Mouse (Mus musculus) megakaryocyte-erythroid progenitor cell, adult 5 weeks (primary cell): ENCODE results near the gene Bmx. TPM values are rescaled to one million over a fixed set of nuclear protein-coding genes. Genes with fewer than 3 reads are reported as not detected.

Experiments used
- polyA plus RNA-seq: library from polyadenylated mRNA; stranded (reverse); fragments of >175 nt; gene quantifications from 2 replicates; pipeline ENCODE4 v1.2.3, GENCODE M21; 2012

The Bmx gene
- 0.12 and 0.31 TPM in 2 replicates for polyA plus RNA-seq

GRCm38 (mm10) chrX:164258057-164258456 lies at the start of gene Bmx:
TSS of gene Bmx (minus strand) at chrX:164258193.

GRCm38 (mm10) chrX:164269285-164269761 lies 11.3 kb upstream of the Bmx start, which contains the start of gene Pir:
TSS of gene Pir (plus strand) at chrX:164269371.

Other genes starting within 250 kb of the Bmx start
- gene Car5b, start 230.2 kb downstream of the Bmx start, polyA plus RNA-seq: 0.12 TPM in 1 of 2 replicates, not detected in the other
- gene Siah1b, start 181.7 kb downstream of the Bmx start, polyA plus RNA-seq: 16.9 and 19.5 TPM in 2 replicates
- not detected in 2 replicates for gene Cltrn, start 169.4 kb downstream of the Bmx start, polyA plus RNA-seq
- not detected in 2 replicates for gene Ace2, start 118.9 kb downstream of the Bmx start, polyA plus RNA-seq
- 1.2 and 1.6 TPM in 2 replicates for gene Pir, start 11.2 kb upstream of the Bmx start, polyA plus RNA-seq
- gene Vegfd, start 115.2 kb upstream of the Bmx start, polyA plus RNA-seq: not detected in 2 replicates
- 1.6 TPM in 2 replicates for gene Piga, start 161.6 kb upstream of the Bmx start, polyA plus RNA-seq
- gene Asb11, start 178.8 kb upstream of the Bmx start, polyA plus RNA-seq: not detected in 2 replicates
- not detected in 2 replicates for gene Asb9, start 248.1 kb upstream of the Bmx start, polyA plus RNA-seq